Mouse (Mus musculus) thymus, postnatal 25 days (tissue): Measurements from ENCODE around the gene Paxip1.

Experiments
- DNase-seq: peaks from one replicate; pipeline ENCODE4 v3.0.0; 2022

The Paxip1 gene

DNA sequence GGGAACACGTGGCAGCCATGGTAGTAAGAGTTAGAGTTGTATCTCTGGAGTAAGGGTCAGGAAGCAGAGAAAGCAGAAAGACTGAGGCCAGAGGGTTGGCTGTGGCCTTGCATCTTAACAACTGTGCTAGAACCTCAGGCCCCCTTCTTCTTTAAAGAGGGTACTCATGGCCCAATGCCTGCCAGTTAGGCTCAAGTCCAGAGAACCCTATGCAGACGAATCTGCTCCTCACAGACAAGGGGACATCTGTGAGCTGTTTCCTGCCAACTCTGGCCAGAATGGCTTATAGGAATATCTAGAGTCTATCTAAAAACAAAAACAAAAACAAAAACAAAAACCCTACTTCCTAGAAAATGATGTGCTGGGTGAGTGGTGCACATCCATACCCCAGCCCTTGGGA is 72.2 kb downstream of the Paxip1 start:
- no peak for DNase-seq

DNA sequence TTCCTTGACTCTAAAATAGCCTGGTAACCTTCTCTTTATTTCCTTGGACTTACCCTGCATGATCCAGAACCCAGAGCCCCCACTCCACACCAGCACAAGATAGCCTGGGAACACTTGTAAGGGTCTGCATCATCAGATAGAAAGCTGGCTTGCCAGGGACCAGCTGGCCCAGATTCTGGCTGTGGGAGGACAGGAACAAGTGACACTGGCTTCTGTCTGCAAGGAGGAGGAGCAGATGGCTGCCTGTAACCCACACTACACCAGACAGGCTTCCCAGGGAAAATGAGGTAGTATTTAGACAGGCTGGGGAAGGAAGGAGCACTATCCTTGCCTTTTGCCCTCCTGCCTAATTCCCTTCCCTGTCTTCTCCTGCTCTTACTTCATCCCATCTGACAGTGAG is 74.2 kb downstream of the Paxip1 start:
- no peak for DNase-seq

DNA sequence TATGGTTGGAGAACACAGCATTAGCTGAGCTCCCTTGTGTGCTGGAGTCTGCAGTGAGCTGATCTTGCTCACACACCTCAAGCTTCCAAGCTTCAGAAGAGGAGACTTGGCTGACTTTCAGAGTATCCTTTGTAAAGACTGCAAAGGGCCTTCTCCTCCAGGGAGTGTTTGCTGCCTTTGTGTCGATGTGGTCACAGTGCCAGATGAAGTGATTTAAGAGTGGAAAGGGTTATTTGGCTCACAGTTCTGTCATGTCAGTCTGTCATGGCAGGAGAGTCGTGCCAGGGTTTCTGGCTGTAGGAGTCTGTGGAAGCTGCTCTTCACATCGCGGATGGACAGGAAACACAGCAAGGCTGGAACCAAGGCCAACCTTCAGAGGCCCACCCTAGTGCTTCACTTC is 75.5 kb downstream of the Paxip1 start:
- DNase-seq, result no peak

DNA sequence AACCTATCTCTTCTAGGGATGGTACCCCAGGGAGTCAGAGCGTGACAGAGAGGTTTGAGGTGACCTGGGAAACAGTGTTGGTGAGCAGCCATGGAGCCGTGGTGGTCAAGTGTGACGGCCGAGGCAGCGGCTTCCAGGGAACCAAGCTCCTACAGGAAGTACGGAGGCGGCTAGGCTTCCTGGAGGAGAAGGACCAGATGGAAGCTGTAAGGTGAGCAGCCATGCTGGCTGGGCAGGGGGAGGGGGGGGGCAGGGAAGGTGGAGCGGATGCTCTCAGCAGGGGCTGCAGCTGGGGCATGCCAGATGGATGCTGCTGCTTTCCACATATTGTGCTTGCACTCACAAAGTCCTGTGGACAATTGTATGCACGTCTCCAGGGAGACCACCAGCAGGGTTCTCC is 77.1 kb downstream of the Paxip1 start:
- no peak for DNase-seq

DNA sequence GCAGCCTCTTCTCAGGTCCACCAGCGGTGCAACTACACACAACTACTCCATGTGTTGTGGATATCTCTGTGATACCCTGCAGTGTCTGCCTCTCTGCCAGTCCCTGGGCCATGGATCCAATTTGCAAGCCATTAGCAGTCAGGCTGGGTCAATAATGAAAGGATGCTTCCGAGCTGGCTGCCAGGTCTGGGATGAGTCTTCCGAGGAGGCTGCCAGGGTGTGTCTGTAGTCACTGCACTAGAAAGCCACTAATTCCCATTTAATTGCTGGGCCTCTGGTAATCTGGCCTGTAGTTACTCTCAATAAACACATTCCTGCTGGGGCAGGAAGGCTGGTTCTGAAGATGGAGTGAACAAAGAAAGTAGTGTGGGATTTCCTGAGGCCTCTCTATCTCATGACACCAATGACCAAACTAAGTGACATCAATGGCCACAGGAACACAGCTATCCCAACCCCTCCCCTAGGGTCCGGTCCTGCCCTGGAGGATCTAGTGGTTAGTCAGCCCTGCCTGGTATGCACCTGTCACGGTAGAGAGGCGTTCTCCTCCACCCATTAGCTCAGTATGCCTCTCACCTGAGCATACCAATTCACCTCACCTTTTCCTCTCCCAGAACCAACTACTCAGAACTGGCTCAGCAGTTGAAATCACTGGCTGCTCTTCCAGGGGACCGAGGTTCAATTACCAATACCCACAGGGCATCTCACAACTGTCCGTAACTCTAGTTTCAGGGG is 79.9 kb downstream of the Paxip1 start:
- DNase-seq, result no peak

DNA sequence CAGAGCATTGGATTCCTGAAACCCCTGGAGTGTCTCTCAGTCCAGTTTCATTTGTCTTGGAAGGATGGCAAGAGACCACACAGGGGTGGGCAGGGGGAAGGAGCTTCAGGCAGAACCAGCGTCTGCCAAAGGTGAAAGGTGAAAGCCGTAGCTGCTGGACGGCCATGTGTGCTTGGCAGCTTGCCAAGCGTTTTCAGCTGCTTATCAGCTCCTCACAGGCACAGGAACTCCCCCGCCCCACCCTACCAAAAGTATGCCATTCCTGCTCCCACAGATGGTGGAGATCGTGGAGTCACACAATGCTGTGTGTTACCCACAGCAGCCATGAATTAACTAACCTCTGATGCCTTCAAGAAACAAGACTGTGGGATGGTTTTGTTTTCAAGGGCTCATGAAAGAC is 83.3 kb downstream of the Paxip1 start:
- DNase-seq, result no peak

DNA sequence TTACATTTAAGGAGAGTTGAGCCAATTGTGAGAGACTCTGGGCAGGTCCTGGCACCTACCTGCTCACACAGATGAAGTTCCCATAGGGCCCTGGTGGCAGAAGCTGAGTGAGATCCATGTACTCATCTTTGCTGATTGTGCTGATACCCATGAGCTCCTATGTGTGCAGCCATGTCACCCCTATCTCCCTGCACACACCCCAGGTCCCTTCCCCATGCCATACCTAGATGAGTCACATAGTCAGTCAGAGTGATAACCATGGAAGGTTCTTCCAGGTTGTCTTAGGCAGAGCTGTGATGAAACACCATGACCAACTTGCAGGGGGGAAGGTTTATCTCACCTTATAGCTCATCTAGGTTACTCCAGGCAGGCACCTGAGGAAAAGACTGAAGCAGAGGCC is 84.2 kb downstream of the Paxip1 start:
- DNase-seq, result no peak

DNA sequence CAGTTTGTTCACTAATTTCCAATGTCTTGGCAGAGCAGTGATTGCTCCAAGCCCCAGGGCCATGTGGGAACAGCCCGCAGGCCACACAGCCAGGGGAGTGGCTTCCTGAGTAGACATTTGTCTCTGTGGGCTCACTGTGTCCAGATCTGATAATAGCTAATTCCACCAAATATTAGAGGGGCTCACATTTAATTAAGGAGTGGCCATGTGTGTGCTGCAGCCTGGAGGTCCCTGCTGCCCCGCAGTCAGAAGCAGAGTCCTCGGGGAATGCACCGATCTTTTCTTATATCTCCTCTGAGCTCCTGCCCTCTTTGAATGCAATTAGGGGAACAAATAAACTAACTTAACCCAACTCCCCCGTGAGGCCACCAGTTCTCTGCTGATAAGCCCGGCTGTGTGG is 84.9 kb downstream of the Paxip1 start:
- no peak for DNase-seq

DNA sequence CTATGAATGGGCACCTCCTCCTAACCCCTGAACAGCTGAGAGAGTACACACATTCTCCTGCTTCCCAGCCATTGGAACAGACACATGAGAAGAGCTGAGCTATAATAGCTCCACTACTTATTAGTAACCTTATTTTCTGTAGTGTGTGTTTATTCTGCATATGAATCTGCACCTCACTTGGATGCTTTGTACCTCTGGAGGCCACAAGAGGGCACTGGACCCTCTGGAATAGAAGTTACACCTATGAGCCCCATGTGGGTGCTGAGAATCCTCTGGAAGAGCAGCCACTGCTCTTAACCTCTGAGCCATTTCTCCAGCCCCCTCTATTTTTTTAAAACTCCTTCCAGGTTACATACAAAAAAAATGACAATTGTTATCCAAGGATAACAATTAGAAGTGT is 86.5 kb downstream of the Paxip1 start:
- DNase-seq, result no peak

DNA sequence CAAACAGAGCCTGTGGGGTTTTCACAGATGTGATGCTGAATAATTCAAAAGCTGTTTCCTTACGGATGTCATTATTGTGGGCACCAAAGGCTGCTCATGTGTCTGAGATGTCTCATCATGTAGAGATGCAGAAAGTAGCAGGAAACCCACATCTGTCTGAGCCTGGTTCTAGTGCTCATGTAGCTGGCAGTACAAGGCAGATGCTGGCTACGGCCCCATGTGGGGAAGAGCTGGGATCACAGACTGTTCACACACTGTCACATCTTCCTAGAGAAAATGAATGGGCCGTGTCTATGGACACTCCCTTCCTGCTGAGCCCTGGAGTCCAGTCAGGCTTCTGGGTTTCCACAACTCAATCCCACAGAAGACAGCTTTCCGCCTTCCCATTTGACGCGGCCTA is 89.0 kb downstream of the Paxip1 start:
- DNase-seq, result no peak
